Mouse (Mus musculus) brain, adult 2 months (tissue): ENCODE results near the gene Gm21312.
A peak's percentile ranks its signal among the peaks of the same experiment; 100 is the strongest.
"Not testable (repeated sequence)": the region's sequence is repeated elsewhere in the genome, so short reads cannot be mapped to it uniquely, and the experiment has no call there.

ENCODE experiments used
- DNase-seq: peaks from one replicate; pipeline ENCODE4 v3.0.0; 2011; ENCODE audit warnings: low read depth, low spot score

Gene Gm21312

GRCm38 (mm10) chr10:104176724-104177123, at the start of gene Gm21312:
Gm21312 (plus strand) TSS chr10:104177024.
- not testable (repeated sequence) for DNase-seq

DNA sequence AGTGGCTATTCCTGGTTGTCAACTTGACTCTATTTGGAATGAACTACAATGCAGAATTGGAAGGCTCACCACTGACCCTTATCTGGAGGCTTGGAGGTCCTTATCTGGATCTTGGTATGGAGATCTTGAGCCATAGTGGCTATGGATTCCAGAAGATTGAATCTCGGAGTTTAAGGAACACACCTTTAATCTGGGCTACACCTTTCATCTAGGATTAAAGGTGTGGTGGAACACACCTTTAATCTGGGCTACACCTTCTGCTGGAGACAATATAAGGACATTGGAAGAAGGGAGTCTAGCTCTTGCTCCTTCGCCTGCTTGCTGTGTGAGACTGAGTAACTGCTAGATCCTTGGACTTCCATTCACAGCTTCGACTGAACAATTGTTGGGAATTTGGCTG, 34.1 kb upstream of the Gm21312 start, which contains the start of gene Gm21293:
Gm21293 (plus strand) TSS at position 301 of the 400 bp plus-strand sequence.
- not testable (repeated sequence) for DNase-seq

- not testable (repeated sequence) for DNase-seq
These were observed 25.6 kb upstream of the Gm21312 start, which contains the start of gene Gm6763 for GRCm38 (mm10) chr10:104151197-104151596. Gm6763 (plus strand) TSS chr10:104151497.

DNA sequence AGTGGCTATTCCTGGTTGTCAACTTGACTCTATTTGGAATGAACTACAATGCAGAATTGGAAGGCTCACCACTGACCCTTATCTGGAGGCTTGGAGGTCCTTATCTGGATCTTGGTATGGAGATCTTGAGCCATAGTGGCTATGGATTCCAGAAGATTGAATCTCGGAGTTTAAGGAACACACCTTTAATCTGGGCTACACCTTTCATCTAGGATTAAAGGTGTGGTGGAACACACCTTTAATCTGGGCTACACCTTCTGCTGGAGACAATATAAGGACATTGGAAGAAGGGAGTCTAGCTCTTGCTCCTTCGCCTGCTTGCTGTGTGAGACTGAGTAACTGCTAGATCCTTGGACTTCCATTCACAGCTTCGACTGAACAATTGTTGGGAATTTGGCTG, 17.1 kb upstream of the Gm21312 start, which contains the start of gene Gm8764:
Gm8764 (plus strand) TSS at position 301 of the 400 bp plus-strand sequence.
- DNase-seq = not testable (repeated sequence)

GRCm38 (mm10) chr10:104168215-104168614, 8.6 kb upstream of the Gm21312 start, which contains the start of gene Gm21304:
Gm21304 (plus strand) TSS chr10:104168515.
- not testable (repeated sequence) for DNase-seq

GRCm38 (mm10) chr10:104185233-104185632, 8.4 kb downstream of the Gm21312 start, which contains the start of gene Gm20765:
Gm20765 (plus strand) TSS chr10:104185533.
- not testable (repeated sequence) for DNase-seq

GRCm38 (mm10) chr10:104193742-104194141, 16.9 kb downstream of the Gm21312 start, which contains the start of gene Gm4340:
Gm4340 (plus strand) TSS chr10:104194042.
- DNase-seq = not testable (repeated sequence)

DNA sequence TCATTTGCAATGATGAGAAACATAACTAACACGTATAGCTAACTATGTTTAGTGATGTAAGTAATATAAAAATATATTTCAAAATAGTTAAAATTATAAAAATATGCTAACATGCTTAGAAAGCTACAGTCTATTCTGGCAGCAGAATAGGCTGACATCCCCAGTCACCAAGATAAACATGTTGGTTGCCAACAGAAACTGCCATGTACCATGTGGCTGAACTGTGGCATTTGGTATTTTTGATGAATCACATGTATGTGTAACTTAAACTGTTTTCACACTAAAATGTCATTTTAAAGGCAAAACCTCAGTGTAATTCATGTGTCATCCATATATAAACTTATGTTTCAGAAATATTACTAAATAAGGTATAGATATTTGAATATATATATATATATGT, 32.8 kb downstream of the Gm21312 start:
- peak; percentile 3 for DNase-seq

DNA sequence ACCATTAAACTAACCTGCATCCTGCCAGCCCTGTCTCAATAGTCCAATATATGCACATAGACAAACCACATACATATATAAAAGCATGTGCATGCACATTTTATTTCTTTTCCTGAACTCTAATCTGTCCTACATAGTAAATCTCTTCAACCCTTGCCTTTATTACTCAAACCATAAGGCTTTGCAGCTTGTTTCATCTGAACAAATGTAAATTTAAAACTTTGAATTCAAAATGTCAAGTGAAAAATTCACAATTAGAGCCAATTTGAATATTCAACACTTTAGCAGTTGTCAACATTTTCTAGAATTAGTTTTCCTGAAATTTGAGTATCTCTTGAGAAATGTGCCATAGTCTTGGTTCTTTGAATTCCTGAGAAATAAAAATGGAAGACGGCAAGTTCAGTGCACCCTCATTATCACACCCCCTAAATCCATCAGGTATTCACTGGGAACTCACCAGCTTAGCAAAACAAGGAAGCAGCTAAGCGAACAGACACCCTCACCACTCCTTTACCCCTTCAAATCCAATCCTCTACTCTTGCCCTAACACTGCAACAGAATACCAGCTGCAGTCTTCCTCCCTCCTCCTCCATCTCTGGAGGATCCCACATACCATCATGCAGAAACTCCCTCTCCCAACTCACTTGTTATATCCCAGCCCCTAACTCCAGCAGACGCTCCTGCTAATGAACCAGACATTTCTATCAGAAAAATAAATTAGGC, 33.6 kb downstream of the Gm21312 start:
- peak; percentile 21 for DNase-seq

DNA sequence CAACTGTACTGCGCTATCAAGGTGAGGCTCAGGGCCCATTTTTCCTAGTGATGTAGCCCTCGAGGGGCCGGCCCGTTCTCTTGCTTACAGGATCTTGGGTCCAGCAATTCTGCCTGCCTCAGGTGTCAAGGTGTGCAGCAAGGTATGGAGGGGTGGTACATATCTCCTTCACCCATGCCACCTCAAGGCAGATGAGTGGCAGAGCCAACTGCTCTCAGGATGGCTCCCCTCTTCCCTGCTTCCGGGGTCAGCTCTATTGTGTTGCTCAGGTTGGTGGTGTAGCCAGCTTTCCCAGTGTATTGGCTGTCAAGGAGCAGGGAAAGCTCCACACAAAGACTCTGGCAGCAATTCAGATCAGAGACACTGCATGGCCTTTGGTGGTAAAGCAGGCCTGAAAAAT, 37.7 kb downstream of the Gm21312 start:
- no peak for DNase-seq

GRCm38 (mm10) chr10:104220303-104221021, 43.6 kb downstream of the Gm21312 start:
- DNase-seq = no peak
